ENCODE assay signal across 8 mouse cellular contexts in genomic region chr2:128123921-128124683, GRCm38 (mm10). TPM values are rescaled to one million over a fixed set of nuclear protein-coding genes. Genes with fewer than 3 reads are reported as not detected.
A peak's percentile ranks its signal among the peaks of the same experiment; 100 is the strongest.
DNase-seq lines count a peak whose midpoint lies in the region; ATAC-seq lines count a peak whose summit lies in the region.

No protein-coding gene starts in this region.

- ATAC-seq in forebrain, embryonic 11.5 days (replicated peaks; ENCODE audit: low FRiP score), result no peak
- ATAC-seq in kidney, embryonic 15.5 days (replicated peaks; ENCODE audit: low FRiP score), result no peak

- peaks cover 22% of the 10 kb centered on the region for H3K27me3 ChIP-seq in forebrain, embryonic 11.5 days (ENCODE audit: control insufficient read depth, insufficient read depth, low read length)
- H3K27me3 ChIP-seq in kidney, embryonic 15.5 days, result peaks cover 37% of the 10 kb centered on the region

- peaks cover 26% of the 10 kb centered on the region for H3K4me1 ChIP-seq in forebrain, embryonic 11.5 days (replicated peaks; ENCODE audit: control insufficient read depth, insufficient read depth, low read length)
- peaks cover 47% of the 10 kb centered on the region for H3K4me1 ChIP-seq in kidney, embryonic 15.5 days

- intact Hi-C loops in gastrocnemius, postnatal 36 days (cut with DNase I), result loop anchor here (1.0 to 10.0 kb wide), 3 partner anchors 235 to 451 kb away; no protein-coding TSS in a partner anchor

- DNase-seq in adrenal gland, adult 2 months, result peak; percentile 21
- no peak for DNase-seq in adrenal gland, postnatal 4 days (ENCODE audit: low spot score in 2 of 2)
- DNase-seq in B cell, adult 2 months, result peak; percentile 50 to 58
- peak; percentile 65 for DNase-seq in forebrain, embryonic 11.5 days (ENCODE audit: low spot score)
- peak; percentile 27 for DNase-seq in thymus, postnatal 25 days
- no peak for DNase-seq in gastrocnemius, postnatal 36 days

- no peak overlapping the region for H3K9ac ChIP-seq in forebrain, embryonic 11.5 days (ENCODE audit: low read length)
- peak overlapping the region; percentile 24; the same call in 1 of the 2 replicates for H3K9ac ChIP-seq in kidney, embryonic 15.5 days

- H3K9me3 ChIP-seq in forebrain, embryonic 11.5 days (ENCODE audit: control insufficient read depth, low read length), result no peaks in the 10 kb centered on the region
- H3K9me3 ChIP-seq in kidney, embryonic 15.5 days (replicated peaks), result no peaks in the 10 kb centered on the region

- H3K36me3 ChIP-seq in forebrain, embryonic 11.5 days (ENCODE audit: control insufficient read depth, insufficient read depth, low read length), result no peaks in the 10 kb centered on the region
- peaks cover 6% of the 10 kb centered on the region; the same call in 1 of the 2 replicates for H3K36me3 ChIP-seq in kidney, embryonic 15.5 days
- peaks cover 4% of the 10 kb centered on the region for H3K36me3 ChIP-seq in macrophage (ENCODE audit: inconsistent target)

- peak overlapping the region; percentile 66 for H3K4me3 ChIP-seq in forebrain, embryonic 11.5 days (ENCODE audit: low read depth, low read length)
- peak overlapping the region; percentile 77 for H3K4me3 ChIP-seq in kidney, embryonic 15.5 days (replicated peaks)
- H3K4me3 ChIP-seq in macrophage (ENCODE audit: inconsistent target), result peak overlapping the region; percentile 25

- no peak overlapping the region for H3K27ac ChIP-seq in forebrain, embryonic 11.5 days (ENCODE audit: low read depth, low read length)
- no peak overlapping the region for H3K27ac ChIP-seq in kidney, embryonic 15.5 days
- H3K27ac ChIP-seq in macrophage, result no peak overlapping the region

- peaks cover 28% of the 10 kb centered on the region for H3K79me2 ChIP-seq in macrophage (ENCODE audit: inconsistent target)

- peak overlapping the region; percentile 99 for H3K4me2 ChIP-seq in forebrain, embryonic 11.5 days (ENCODE audit: low read depth, low read length, severe bottlenecking)
- peak overlapping the region; percentile 97 for H3K4me2 ChIP-seq in kidney, embryonic 15.5 days

- 3% methylated on average over 23 of the region's 23 CpGs for WGBS in forebrain, embryonic 11.5 days
- WGBS in kidney, embryonic 15.5 days, result 6% methylated on average over 23 of the region's 23 CpGs
- WGBS in macrophage (ENCODE audit: missing documents), result 22% methylated on average over 23 of the region's 23 CpGs

RNA-seq across cellular contexts. Expression of gene Bcl2l11, which starts 1.7 kb away (rescaled TPM):
- total RNA-seq in adrenal gland, adult 2 months (2021), result 10 to 100 TPM; 18.1 to 36.7 TPM
- 16.6 and 21.5 TPM in 2 replicates for polyA plus RNA-seq in adrenal gland, adult 2 months (2012; rRNA removed)
- 10 to 100 TPM; 37.2 to 37.7 TPM for total RNA-seq in adrenal gland, postnatal 4 days (2021)
- polyA plus RNA-seq in forebrain, embryonic 11.5 days (2014; fragmentation: Nextera tagmentation; extraction: Ambion mirVana), result 16.8 and 17.7 TPM in 2 replicates
- 28.7 and 29.8 TPM in 2 replicates for polyA plus RNA-seq in kidney, embryonic 15.5 days (2015; fragmentation: Nextera tagmentation; extraction: Ambion mirVana)
- 1,000 to 10,000 TPM in 5 of 26 experiments, 100 to 1,000 TPM in 20, 10 to 100 TPM in 1; 77.7 to 2,239 (median 382) TPM for total RNA-seq in macrophage (2018; cell fraction: chromatin; rRNA removed)
- 100 to 1,000 TPM in 15 of 26 experiments, 10 to 100 TPM in 11; 55.8 to 354 (median 103) TPM for total RNA-seq in macrophage (2018; cell fraction: cytosol; rRNA removed)
- total RNA-seq in macrophage (2018; cell fraction: nucleus; rRNA removed), result 1,000 to 10,000 TPM in 5 of 26 experiments, 100 to 1,000 TPM in 20, 10 to 100 TPM in 1; 81.4 to 1,605 (median 334) TPM
- polyA plus RNA-seq in macrophage (2018), result 36.8 to 69.0 TPM (median 38.6 TPM) in 3 replicates
- 1 to 10 TPM; 3.7 to 5.8 TPM for total RNA-seq in gastrocnemius, postnatal 36 days (2021)

Comparison
In these comparisons a context has a peak if more than half of its experiments do, and no peak if none do; other contexts are left out.
1. DNase-seq: peak in adrenal gland, adult 2 months (single experiment), B cell, adult 2 months (2 of 2), forebrain, embryonic 11.5 days (single experiment) and thymus, postnatal 25 days (single experiment); none in adrenal gland, postnatal 4 days (0 of 2) and gastrocnemius, postnatal 36 days (0 of 2).
2. H3K4me3 ChIP-seq: peak in every context shown above with its lines; median percentile 77 in kidney, embryonic 15.5 days; 66 in forebrain, embryonic 11.5 days; 25 in macrophage.